In the genomic region with DNA sequence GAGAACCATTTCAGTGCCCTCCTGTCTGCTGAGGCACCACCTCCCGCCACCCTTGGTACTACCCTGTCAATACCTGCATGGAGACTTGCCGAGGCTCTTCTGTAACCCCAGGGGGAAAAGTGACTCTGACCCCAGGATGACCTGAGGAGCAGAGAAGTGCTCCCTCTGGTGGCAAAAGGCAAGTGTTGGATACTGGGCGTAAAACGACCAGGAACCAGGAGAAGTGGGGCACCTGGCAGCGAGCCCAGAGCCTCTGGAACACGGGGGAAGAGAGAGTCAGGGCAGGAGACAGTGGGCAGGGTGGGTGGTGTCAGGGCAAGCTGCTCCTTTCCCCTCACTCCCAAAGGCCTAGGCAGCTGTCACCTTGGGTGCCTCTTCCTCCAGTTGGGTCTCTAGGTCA, we compare ENCODE assay signal across 9 mouse cellular contexts. TPM values are rescaled to one million over a fixed set of nuclear protein-coding genes. Genes with fewer than 3 reads are reported as not detected.
DNase-seq lines count a peak whose midpoint lies in the region; ATAC-seq and TF ChIP-seq lines count a peak whose summit lies in the region.
"Had no signal": no experiment of that assay in that cellular context is flagged by ENCODE, and none has a peak within 500 bp of the region (broad histone marks: within the 10 kb centered on the region; RNA-seq: fewer than 3 reads in every experiment).

No protein-coding gene starts in this region.

- H3K9ac ChIP-seq in intestine, postnatal 0 days (ENCODE audit: low read depth, low read length): no peak overlapping the region
- H3K9ac ChIP-seq in intestine, embryonic 16.5 days (ENCODE audit: low read depth, low read length): no peak overlapping the region
- H3K9ac ChIP-seq: stomach, embryonic 15.5 days had no signal

- H3K36me3 ChIP-seq in intestine, postnatal 0 days (ENCODE audit: control insufficient read depth, insufficient read depth): peaks cover 21% of the 10 kb centered on the region
- peaks cover 5% of the 10 kb centered on the region; the same call in 1 of the 2 replicates for H3K36me3 ChIP-seq in intestine, embryonic 16.5 days (ENCODE audit: control insufficient read depth, insufficient read depth, low read length)

- DNase-seq in A20 (ENCODE audit: low read depth, low spot score) (peak; percentile 66), R1 (ENCODE audit: low read depth, low spot score) (peak; percentile 90)
- peak; percentile 76 for DNase-seq in embryo, embryonic 11 days
- peak; percentile 78 to 88 for DNase-seq in kidney, postnatal 36 days
- DNase-seq in retina, postnatal 1 day: peak; percentile 92
- DNase-seq in urinary bladder, adult 18-20 months (ENCODE audit: low spot score in 2 of 2): no peak

- H3K4me3 ChIP-seq in intestine, postnatal 0 days (ENCODE audit: low read depth, low read length): no peak overlapping the region
- H3K4me3 ChIP-seq in intestine, embryonic 16.5 days (ENCODE audit: low read length): no peak overlapping the region
- H3K4me3 ChIP-seq: stomach, embryonic 15.5 days had no signal

- no peak overlapping the region; the same call in 1 of the 2 replicates for H3K27ac ChIP-seq in intestine, postnatal 0 days (ENCODE audit: low read depth, low read length)
- no peak overlapping the region for H3K27ac ChIP-seq in intestine, embryonic 16.5 days (ENCODE audit: low read length)
- H3K27ac ChIP-seq: stomach, embryonic 15.5 days had no signal

- no peak for ATAC-seq in intestine, postnatal 0 days
- ATAC-seq in intestine, embryonic 16.5 days: no peak

- H3K9me3 ChIP-seq in intestine, postnatal 0 days (ENCODE audit: control insufficient read depth): no peaks in the 10 kb centered on the region
- H3K9me3 ChIP-seq in intestine, embryonic 16.5 days (ENCODE audit: control insufficient read depth, low read length): no peaks in the 10 kb centered on the region
- H3K9me3 ChIP-seq: stomach, embryonic 15.5 days had no signal

- no peaks in the 10 kb centered on the region for H3K27me3 ChIP-seq in intestine, postnatal 0 days (replicated peaks; ENCODE audit: control insufficient read depth, insufficient read depth, low read length)
- H3K27me3 ChIP-seq in intestine, embryonic 16.5 days (replicated peaks; ENCODE audit: control insufficient read depth, insufficient read depth, low read length): no peaks in the 10 kb centered on the region
- H3K27me3 ChIP-seq: stomach, embryonic 15.5 days had no signal

- 18% methylated on average over 6 of the region's 6 CpGs for WGBS in intestine, postnatal 0 days
- 23% methylated on average over 6 of the region's 6 CpGs for WGBS in intestine, embryonic 16.5 days

- H3K4me1 ChIP-seq in intestine, postnatal 0 days (replicated peaks; ENCODE audit: control insufficient read depth, insufficient read depth, low read length): peaks cover 6% of the 10 kb centered on the region
- H3K4me1 ChIP-seq in intestine, embryonic 16.5 days (ENCODE audit: control insufficient read depth, insufficient read depth, low read length): peaks cover 30% of the 10 kb centered on the region

- H3K4me2 ChIP-seq in intestine, postnatal 0 days (replicated peaks; ENCODE audit: low read depth): 0 out of 2 replicates have a peak overlapping the region, but pooled peaks have one; percentile 24
- no peak overlapping the region for H3K4me2 ChIP-seq in intestine, embryonic 16.5 days (ENCODE audit: low read depth, low read length)
- H3K4me2 ChIP-seq: stomach, embryonic 15.5 days had no signal

- TF ChIP-seq CTCF in intestine, postnatal 0 days (IDR thresholded peaks at IDR 0.05; ENCODE audit: low read depth): peak; percentile 92

RNA-seq across cellular contexts. Expression of a gene that starts 2.9 kb away (rescaled TPM):
- polyA plus RNA-seq in intestine, postnatal 0 days (2015; fragmentation: Nextera tagmentation; extraction: Ambion mirVana): 65.8 and 67.7 TPM in 2 replicates
- 34.6 and 37.7 TPM in 2 replicates for polyA plus RNA-seq in intestine, embryonic 16.5 days (2015; fragmentation: Nextera tagmentation; extraction: Ambion mirVana)

RNA-seq across cellular contexts. Expression of a gene that starts 3.2 kb away (rescaled TPM):
- polyA plus RNA-seq in intestine, postnatal 0 days (2015; fragmentation: Nextera tagmentation; extraction: Ambion mirVana): 1.4 and 1.6 TPM in 2 replicates
- polyA plus RNA-seq in intestine, embryonic 16.5 days (2015; fragmentation: Nextera tagmentation; extraction: Ambion mirVana): 7.3 and 8.0 TPM in 2 replicates

RNA-seq across cellular contexts. Expression of a gene that starts 6.6 kb away (rescaled TPM):
- polyA plus RNA-seq in intestine, postnatal 0 days (2015; fragmentation: Nextera tagmentation; extraction: Ambion mirVana): 968 and 992 TPM in 2 replicates
- 1,164 and 1,258 TPM in 2 replicates for polyA plus RNA-seq in intestine, embryonic 16.5 days (2015; fragmentation: Nextera tagmentation; extraction: Ambion mirVana)

RNA-seq across cellular contexts. Expression of a gene that starts 11.3 kb away (rescaled TPM):
- 2.7 and 3.3 TPM in 2 replicates for polyA plus RNA-seq in intestine, postnatal 0 days (2015; fragmentation: Nextera tagmentation; extraction: Ambion mirVana)
- 3.2 and 4.0 TPM in 2 replicates for polyA plus RNA-seq in intestine, embryonic 16.5 days (2015; fragmentation: Nextera tagmentation; extraction: Ambion mirVana)

RNA-seq across cellular contexts. Expression of a gene that starts 14.4 kb away (rescaled TPM):
- 75.5 and 79.4 TPM in 2 replicates for polyA plus RNA-seq in intestine, postnatal 0 days (2015; fragmentation: Nextera tagmentation; extraction: Ambion mirVana)
- polyA plus RNA-seq in intestine, embryonic 16.5 days (2015; fragmentation: Nextera tagmentation; extraction: Ambion mirVana): 45.5 and 45.7 TPM in 2 replicates

Comparison
In these comparisons a context has a peak if more than half of its experiments do, and no peak if none do; other contexts are left out.
1. DNase-seq: peak in A20 (single experiment), R1 (single experiment), embryo, embryonic 11 days (single experiment), kidney, postnatal 36 days (2 of 2) and retina, postnatal 1 day (single experiment); none in urinary bladder, adult 18-20 months (0 of 2).